Mouse (Mus musculus): ENCODE data around the gene Upf2.
"Not testable (repeated sequence)": the region's sequence is repeated elsewhere in the genome, so short reads cannot be mapped to it uniquely, and the experiment has no call there.

Gene Upf2

DNA sequence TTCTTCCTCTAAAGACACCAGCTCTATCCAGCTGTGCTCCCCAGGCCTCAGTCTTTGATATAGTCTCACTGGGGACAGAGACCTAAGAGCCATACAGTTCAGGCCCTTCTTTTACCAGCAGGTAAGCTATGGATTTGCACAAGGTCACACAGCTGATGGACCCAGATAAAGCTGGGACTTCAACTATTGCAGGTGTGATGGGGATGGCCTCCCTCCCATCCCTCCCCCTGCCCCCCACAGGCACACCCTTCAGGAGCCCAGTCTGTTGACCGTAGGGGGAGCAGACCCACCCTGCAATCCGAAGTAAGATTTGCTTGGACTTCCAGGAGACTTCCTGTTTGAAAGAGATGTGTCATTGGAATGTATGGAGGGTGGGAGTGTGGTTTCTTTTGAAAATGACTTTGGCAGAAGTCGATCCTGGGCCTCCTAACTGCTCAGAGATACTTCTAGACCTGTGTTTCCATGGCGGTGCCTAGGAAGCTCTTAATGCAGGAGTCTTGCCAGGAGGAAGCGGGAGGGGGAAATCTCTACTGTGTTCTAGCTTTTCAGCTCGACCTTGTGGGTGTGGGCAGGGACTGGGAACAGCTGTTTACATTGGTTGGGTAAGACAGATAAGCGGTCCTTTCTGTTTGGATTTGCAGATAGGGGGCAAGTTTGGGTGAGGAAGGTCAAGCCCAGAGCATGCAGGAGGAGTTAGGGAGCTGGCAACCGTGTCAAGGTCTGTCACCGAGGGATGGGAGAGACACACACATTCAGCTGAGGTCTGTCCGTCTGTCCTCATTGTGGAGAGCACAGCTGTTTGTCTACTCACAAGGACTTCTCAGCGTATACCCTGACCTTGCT lies 120.5 kb downstream of the Upf2 start:
- no peak for DNase-seq (ENCODE audit: low spot score in 2 of 2)

DNA sequence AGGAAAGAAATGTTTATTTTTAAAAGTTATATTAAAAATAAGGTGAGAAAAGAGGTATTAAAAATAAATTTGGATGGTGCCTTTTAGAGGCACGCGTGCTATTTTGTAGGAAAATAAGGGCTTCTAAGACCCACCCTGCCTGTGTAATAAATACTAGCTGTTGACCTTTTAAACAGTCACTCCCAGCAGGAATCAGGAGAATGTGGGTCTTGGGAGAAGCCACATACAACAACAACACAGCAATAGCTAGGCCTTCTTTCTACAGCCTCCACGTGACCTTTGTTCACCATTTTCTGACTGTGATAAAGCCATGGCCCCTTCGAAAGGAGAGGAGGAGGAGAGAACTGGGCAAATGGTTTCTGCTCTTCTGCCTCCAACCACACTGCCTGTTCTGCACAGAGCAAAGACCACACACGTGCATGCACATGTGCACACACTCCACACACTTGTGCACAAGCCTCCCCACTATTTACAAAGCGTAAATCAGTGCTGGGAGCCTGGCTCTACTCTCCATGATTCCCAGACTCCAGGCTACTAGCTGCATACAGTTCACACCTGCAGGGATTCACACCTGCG lies 121.5 kb downstream of the Upf2 start:
- DNase-seq (ENCODE audit: low spot score in 2 of 2): no peak

DNA sequence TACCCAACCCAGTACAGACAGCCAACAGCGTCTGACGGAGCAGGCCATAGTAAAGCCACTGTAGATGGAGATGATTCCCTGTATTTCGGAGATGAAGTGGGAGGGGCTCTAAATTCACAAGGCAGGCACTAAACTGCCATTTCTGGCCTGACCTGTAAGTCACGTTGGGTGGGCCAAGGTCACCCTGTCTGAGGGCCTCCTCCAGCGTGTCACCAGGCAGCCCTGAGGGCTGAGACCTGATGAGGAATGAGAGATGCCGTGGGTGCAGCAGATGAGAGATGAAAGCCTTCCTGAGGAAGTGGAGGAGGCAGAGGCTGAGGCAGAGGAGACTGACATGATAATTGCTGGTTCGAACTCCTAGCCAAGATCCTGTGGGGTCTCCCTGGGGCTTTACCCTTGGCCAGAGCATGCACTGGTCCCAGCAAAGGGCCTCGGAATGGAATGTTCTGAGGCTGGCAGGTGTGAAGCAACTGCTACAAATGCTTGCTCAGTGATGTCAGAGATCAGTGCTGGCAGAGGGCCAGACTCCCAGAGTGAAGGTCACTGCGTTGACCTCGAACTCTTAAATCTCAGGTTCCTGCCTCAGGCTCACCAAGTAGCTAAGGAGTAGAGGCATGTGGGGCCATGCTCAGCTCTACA lies 123.7 kb downstream of the Upf2 start:
- DNase-seq (ENCODE audit: low spot score in 2 of 2): no peak

DNA sequence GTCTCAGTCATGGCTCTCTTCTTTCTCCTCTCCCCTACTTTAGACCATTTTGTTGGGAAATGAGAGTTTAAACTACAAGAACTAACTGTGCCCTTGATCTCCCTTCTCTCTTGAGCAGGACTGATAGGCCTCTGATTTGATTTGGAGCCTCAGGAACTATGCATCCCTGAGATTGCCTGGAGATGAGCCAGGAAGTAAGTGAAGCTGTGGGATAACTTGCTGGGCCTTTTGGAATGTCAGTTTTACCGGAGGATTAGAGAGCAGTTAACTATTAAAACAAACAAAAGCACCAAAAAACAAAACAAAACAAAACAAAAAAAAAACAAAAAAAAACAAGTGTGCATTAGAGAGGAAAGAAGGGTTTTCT lies 124.2 kb downstream of the Upf2 start:
- DNase-seq (ENCODE audit: low spot score in 2 of 2): no peak

DNA sequence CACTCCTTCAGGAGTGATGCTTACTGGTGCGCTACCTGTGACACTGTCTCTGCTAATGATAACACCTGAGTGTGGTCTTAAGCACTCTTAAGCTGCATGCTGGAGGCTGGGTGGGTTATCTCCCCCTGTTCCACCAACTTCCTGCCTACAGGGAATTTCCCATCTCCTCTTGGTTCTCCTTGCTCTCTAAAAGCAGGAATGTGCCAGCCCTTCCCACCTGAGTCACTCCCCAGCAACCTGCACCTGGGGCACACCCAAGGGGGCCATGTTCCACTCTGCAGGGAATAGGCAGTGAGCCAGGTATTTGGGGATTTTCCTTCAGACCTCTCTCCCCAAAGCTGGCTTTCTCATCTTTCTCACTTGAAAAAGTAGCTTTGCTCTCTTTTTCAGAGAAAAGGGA lies 128.8 kb downstream of the Upf2 start:
- DNase-seq (ENCODE audit: low spot score in 2 of 2): no peak

DNA sequence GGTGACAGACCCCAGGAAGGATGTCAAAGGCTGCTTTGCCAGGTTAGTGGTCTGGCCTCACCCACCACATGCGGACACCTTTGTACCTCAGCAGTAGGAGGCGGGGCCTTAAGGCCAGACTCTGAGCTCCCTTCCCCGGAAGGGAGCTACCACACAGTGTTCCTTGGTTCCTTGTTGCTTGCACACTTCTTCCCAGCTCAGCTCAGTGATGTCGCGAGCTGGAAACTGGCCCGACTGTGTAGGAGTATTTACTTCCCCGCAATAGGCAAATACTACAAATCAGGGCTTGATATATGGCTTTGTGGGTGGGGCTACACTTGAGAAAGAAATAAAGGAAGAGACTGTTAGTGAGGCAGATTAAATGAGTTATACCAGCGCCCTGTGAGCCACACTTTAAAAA lies 129.8 kb downstream of the Upf2 start:
- no peak for DNase-seq (ENCODE audit: low spot score in 2 of 2)

DNA sequence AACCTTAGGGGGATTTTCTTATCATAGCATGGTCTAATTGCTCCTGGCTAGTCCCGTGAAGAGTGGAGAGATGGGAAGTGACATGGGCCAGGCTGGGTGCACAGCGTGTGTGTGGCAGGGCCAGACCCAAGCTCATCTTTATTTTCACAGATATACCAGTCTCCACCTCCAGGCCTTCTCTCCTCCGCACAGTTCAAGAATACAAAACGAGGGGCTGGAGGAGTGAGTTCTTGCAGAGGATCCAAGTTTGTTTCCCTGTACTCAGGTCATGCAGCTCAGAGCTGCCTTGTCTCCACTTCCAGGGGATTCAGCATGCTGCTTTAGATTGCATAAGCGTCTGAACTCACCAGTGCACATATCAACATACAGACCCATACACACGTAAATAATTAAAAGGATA lies 131.3 kb downstream of the Upf2 start:
- DNase-seq (ENCODE audit: low spot score in 2 of 2): no peak

DNA sequence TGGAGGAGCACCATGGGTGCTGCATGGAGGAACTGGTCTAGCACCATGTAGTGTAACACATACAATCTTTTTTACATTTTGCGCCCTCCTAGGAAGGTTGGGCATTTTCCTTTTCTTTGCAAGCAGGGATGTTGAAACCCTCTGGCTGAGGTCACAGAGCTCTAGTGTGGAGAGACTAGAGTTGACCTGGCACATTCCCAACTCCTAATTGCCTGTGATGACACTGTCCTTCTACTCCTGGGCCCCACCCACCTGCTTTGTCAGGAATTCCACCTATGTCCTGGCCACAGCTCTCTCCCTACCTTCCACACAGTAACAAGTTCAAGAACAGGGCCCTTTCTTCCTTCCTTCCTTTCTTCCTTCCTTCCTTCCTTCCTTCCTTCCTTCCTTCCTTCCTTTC lies 132.4 kb downstream of the Upf2 start:
- DNase-seq (ENCODE audit: low spot score in 2 of 2): no peak

DNA sequence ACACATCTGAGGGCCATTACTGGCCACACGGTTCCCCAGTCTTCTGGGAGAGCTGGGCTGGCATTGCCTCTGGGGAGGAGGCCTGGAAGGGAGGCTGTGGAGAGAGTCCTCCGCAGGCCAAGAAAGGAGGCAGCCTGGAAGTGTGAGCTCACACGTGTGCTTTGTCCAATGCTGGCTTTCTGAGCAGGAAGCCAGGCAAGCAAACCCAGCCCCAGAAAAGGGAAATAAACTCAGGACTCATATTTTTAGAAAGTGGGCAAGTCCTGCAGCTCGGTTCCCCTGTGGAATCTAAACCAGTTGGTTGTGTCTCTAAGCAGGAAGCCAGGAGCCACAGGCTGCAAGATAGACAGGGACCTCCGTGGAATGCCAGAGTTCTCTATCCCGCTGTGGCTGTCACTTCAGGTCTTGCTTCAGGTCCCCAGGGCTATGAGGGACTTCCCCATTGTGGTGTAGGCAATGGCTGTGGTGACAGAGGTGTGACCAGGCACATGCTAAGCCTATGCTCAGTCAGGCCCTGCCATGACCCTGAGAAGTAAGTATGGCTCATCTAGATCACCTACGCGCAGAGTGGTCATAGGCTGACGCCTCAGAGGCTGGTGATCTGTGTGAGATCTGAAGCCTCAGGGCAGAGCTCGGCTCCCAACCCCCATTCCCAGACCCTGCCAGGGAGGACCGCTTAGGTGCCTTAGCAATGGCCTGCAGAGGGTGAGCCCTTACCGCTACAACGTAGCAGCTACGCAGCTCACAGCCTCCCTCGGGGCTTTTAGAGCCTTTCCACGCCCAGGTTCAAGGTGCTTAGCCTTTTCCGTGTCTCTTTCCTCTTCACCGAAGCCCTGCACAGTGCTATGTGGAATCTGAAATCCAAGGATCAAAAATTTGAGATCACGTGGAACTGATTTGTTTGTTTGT lies 134.6 kb downstream of the Upf2 start:
- no peak for DNase-seq (ENCODE audit: low spot score in 2 of 2)

DNA sequence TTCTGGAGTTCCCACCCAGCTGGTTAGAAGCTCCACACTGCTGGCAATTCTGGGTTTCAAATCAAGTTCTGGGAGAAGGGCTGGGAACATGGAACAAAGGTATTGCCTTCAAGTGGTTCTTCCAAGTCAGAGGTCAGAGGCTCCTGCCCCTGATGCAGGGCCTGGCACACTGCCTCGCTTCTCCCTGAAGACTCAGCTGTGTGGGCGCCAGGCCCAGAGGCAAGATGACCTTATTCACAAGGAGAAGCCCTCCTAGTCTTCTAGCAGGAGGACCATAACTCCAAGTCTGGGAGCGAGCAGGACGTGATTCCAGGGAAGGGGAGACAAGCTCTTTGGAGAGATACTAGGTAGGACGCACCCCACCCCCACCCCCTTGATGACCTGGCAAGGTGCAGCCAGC lies 135.9 kb downstream of the Upf2 start:
- DNase-seq (ENCODE audit: low spot score in 2 of 2): no peak

DNA sequence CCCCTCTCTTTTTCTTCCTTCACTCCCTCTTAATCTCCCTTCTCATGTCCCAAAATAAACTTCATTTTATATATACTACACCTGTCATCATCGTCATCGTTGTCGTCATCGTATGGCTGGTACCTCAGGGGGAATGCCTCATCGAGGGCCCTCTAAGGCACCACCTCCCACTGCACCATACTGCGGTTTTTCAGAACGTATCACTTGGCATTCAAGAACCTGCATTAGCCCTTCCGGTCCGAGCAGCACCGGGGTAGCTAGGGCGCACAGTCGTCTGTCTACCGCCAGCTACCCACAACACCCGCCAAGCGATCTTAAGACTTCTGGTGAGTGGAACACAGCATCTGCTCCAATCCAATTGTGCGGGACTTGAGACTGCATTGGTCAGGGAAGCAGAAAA lies 138.7 kb downstream of the Upf2 start:
- not testable (repeated sequence) for DNase-seq (ENCODE audit: low spot score in 2 of 2)

DNA sequence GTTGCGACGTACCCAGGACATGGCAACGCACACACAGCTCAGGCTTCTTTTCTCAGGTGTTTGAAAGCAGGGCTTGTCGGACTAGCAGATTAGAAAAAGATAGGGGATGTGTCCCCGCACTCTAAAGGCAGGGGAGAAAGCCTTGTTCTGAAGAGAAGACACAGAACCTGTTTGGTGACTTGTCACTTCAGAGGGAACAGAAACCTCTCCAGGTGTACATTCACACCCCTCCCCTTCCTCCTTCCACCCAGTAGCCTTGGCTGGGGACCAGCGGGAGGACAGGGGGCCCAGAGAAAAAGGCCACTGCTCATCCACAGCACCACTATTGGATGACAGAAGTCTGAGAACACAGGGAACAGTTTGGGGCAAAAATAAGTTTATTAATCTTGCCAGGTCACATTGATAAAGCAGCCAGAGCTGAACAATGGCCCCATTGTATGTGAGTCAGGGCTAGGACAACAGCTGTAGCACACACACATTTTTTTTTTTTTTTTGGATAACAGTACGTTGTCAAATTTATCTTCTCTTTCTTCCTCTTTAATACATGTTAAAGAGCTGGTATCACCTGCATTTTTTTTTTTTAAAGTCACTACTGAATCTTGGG lies 145.9 kb downstream of the Upf2 start:
- DNase-seq (ENCODE audit: low spot score in 2 of 2): no peak

DNA sequence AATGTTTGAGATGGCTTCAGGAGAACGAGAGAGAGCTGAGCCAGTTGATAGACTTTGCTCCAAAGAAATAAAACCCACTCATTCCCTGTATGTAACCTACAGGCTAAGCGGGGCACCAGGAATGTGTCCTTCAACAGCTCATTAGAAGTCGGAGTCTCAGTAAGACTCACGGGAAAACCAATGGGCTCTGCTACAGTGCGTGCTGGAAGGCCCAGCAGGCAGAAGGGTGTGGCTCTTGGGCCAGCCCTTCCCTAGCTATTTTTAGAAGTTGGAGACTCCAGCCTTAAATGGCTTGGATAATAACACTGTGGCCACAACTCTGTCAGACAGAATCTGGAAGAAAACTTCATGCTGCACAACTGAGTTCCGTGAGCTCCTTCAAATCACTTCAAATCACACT lies 147.7 kb downstream of the Upf2 start:
- DNase-seq (ENCODE audit: low spot score in 2 of 2): no peak

DNA sequence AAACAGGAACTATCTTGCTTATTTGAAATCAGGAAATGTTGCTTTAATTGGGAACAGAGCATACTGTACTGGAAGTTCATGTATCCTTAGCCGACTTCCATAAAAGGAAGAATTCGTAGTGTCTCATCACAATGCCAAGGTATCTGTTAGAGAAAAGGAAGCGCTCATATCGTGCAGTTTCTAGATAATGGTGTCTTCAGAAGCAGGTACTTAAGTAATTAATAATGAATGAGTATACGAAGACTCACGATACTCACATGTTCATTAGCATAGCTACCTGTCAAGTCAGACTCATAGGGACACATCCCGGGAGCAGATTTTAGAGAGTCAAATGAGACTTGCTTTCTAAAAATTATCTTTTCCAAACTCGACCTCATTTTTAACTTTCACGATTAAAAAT lies 148.2 kb downstream of the Upf2 start:
- DNase-seq (ENCODE audit: low spot score in 2 of 2): no peak

DNA sequence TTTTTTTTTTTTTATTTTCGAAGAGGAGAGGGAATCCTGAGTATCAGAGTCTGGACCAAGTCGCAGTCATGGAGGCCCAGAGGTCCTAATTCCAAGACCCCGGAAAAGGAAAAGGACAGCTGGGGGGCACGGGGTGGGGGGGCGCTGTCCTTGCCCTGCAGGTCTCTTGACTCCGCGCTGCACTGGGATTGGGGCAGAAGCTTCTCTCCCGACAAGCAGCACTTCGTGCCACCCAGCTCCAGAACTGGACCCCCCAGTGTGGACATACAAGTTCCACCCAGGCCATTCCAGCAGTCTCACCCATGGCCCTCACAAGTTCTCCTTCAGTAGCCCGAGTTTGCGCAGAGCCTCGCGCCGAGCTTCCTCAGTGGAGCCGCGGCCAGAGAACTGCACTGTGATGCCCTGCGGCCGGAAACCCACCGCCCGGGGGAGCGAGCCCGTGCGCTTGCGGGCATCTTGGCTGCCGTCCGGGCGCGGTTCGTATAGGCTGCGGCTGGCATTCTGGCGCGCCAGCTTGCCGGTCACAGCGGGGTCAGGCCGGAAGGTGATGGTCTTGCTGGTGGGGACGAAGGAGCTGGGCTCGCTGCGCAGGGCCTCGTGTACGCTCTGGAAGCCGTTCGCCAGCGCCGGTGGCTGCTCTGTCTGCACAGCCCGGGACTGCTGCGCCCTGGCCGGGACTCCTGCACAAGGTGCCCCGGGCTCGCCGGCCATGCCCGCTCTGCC lies 148.9 kb downstream of the Upf2 start:
- DNase-seq (ENCODE audit: low spot score in 2 of 2): peak in 1 of 2 experiments; percentile 20

DNA sequence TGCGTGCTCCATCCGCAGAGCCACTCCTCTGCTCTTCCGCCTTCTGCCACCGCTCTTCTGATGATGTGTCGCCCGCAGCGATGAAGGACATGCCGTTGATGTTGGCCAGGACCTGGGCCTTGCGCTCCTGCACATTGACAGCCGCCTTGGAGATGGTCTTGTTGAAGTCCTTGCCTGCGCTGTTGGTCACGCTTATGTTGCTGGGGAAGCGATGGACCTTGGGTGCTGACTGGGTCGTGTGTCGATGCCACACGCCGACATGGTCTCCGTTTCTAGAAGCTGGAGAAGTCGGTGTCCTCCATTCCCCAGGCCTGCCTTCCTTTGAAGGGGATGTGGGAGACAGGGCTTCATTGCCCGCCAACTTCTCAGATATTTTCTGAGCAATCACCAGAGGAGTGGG lies 149.5 kb downstream of the Upf2 start:
- DNase-seq (ENCODE audit: low spot score in 2 of 2): no peak

DNA sequence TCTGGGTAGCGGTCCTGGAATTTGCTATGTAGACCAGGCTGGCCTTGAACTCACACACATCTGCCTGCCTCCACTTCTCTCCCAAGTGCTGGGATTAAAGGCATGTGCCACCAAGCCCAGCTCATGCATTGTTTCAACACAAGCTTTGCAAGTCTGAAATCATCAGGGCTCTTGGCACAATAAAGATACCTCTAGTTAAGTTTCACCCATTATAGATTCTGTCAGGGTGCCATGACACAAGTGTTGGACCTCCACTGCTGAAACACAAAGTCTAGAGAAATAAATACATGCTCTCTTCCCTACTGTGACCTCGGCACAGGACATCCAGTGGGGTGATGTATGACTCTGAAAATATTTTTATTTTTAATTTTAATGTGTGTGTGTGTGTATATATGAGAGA lies 154.2 kb downstream of the Upf2 start:
- no peak for DNase-seq (ENCODE audit: low spot score in 2 of 2)
